Mouse (Mus musculus) left cerebral cortex, postnatal 4 days (tissue): Measurements from ENCODE around the gene 6430548M08Rik. TPM values are rescaled to one million over a fixed set of nuclear protein-coding genes. Genes with fewer than 3 reads are reported as not detected.

Experiments
- DNase-seq: peaks from one replicate; pipeline ENCODE4 v3.0.0-alpha.2; 2022
- intact Hi-C: fragments of 180-260 bp; cut with DNase I; formaldehyde crosslinking; loops from one replicate; pipeline ENCODE4 v1.15.1; 2025
- total RNA-seq, 2 experiments: library from RNA; stranded (reverse); gene quantifications; 2 replicates each; pipeline ENCODE4 v1.2.3; 2021

6430548M08Rik gene
- 10 to 100 TPM; 74.9 to 76.5 TPM for total RNA-seq

DNA sequence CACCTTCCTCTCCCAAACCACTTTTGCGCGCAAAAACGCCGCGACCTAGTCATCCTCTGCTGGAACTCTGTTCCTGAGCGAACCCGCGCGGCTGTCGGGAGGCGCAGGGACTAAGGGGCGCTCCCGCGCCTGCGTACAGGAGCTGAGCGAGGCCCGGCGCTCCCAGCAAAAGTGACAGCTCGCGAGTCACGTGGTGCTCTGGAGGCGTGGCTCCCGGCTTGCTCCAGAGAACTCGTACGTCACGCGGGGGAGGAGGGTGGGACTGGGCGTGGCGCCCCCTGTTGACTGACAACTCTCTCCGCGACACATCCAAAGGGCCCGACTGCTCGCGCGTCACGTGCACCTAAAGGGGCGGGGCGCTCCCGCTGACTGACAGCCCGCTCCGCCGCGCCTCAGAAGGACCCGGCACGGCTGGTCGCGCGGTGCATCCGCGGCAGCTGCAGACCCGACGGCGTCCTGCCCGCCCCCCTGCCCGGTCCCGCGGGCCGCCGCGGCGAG is at the start of gene 6430548M08Rik:
TSS of gene 6430548M08Rik (plus strand) at position 395 of the 498 bp plus-strand sequence.
- DNase-seq, result peak; percentile 100
- intact Hi-C loops, result no loop called here

DNA sequence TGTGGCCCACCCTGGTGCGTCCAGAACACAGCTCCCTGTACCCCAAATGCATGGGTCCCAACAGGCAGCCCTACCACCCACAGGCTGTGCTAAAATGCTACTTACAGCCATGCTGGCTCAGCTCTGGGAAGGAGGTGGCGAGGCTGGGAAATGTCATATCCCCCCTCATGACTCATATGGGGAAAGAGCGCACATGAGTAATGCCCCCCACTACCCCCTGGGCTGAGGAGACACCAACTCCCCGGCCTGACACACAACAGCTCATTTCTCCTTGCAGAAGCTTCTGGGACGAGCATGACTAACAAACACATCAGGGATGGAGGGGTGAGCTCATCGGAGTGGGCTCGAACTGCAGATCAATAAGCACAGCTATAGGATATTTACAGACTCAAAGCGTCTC is 48.3 kb upstream of the 6430548M08Rik start:
- DNase-seq, result no peak
- intact Hi-C loops, result no loop called here

DNA sequence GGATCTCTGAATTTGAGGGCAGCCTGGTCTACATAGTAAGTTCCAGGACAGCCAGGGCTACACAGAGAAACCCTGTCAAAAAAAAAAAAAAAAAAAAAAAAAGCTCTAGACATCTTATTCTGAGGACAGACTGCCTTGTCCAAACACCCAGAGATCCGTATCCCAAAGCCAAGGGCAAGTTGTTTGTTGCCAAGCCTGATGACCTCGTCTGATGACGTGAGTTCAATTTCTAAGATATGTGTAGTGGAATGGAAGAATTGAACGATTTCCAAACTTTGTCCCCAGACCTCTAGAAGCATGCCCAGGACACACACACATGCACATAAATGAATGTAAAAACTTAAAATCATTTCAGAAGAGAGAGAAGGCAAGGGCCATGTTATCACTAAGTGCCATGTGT is 47.7 kb upstream of the 6430548M08Rik start:
- DNase-seq, result no peak
- intact Hi-C loops, result no loop called here

DNA sequence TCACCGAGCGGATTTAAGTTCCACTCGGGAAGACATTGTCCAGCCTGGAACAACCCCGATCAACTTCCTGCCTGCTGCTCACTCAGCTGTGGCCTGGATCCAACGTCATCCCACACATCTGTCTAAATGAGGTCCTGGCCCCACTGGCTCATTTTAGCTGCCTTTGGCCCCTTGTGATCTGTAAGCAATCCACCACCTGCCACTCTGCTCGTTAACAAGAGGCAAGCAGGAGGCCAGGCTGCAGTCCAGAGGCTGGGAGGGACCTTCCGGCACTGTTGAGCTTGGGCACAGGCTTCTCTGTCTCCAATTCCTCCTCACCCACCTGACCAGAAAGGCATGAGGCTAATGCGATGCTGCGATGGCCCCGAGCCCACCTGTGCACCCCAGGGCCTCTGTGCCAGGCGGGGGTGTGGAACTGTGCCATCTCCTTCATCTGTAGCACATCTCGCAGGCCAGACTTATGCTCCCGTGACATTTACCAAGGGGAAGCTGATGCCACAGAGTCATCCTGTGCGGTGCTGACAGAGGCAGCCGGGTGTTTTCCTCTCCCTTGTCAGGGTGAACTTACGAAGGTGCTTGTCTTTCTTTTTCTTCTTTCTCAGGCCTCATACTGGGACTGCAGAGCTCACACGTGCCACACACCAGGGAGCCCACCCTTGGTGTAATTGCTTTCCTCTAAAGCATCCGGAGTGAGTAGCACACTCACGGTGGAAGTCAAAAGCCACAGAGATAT is 45.9 kb upstream of the 6430548M08Rik start:
- intact Hi-C loops, result no loop called here
- peak; percentile 51 for DNase-seq

DNA sequence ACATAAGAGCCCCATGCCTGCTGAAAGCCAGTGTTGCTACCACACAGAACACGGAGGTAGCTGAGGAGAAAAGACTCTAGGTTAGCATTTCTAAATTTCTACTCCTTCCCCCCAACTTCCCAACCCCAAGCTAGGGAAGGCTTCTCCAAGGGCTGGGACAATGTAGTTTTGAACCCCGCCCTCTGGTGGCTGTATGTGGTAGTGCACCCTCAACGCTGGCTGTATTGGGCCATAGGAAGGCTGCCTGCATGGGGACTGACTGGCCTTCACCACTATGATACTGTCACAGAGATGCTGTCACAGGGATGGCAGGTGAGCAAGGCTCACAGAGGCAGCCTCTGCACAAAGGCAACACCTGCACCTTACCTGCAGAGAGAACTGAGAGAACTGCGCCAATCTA is 42.3 kb upstream of the 6430548M08Rik start:
- DNase-seq, result peak; percentile 87
- intact Hi-C loops, result no loop called here

DNA sequence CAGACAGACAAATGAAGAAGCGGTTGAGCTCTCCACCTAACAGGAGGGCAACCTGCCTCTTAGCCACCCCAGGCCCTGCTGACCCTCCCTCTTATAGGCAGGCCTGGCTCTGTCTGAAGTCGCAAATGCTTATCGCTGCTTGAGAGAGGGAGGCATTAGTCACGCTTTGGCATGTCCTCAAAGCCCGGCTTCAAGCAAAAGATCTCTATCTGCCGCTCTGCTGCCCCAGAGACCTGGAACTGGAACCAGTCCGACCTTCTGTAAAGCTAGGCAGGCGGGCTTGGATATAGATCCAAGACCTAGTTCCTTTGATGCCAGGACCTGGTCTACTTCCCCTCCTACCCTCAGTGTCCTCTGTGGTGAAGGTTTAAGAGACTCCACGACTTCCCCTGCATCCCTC is 41.7 kb upstream of the 6430548M08Rik start:
- peak; percentile 71 for DNase-seq
- intact Hi-C loops, result no loop called here

DNA sequence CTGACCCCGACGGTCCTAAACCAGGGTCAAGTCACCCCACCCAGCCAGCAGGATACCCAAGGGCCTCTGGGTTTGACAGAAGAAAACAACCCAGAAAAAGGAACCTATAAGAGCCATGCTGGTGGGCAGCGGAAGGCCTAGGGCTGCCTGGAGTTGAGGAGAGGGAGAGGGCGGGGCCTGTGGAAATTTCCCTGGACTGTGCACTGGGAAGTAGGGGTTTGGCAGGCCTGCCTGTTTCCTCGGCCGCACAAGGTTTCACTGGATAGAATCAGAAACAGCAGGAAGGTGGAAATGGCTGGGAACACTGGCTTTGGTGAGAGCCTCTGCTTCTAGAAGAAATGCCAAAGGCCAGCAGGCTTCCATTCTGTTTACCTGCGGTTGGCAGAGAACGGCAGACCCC is 41.1 kb upstream of the 6430548M08Rik start:
- intact Hi-C loops, result no loop called here

DNA sequence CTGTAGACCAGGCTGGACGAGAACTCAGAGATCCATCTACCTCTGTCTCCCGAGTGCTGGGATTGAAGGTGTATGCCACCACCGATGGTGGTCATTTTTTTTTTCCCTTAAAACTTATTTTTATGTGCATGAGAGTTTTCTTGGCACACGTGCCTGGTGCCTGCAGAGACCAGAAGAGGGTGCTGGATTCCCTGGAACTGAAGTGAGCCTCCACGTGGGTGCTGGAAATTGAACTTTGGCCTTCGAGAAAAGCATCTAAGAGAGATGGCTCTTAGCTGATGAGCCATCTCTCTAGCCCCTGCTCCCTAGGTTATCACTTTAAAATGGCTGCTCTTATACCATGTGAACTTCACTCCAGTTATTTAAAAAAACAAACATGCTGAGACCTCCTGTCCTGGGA is 39.4 kb upstream of the 6430548M08Rik start:
- DNase-seq, result no peak
- intact Hi-C loops, result no loop called here

More for the DNA sequence above, 41.1 kb upstream of the 6430548M08Rik start:
- no peak for DNase-seq

DNA sequence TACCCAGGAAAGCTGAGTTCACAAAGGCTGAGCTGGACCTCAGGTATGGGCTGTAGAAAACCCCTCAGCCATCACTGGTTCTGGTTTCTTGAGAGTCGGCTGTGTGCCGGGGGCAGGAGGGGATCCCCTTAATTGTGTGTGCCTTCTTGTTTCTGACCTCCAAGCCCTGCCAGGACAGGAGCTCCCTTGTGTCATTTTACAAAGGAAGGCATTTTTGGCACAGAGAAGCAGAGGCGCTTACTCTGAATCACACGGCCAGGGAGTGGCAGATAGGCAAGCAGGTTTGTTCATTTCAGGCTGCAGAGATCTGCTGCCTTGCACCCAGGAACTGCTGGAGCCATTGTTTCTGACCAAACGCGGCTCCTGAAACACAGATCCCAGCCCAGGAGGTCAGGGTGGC is 38.6 kb upstream of the 6430548M08Rik start:
- no peak for DNase-seq
- intact Hi-C loops, result loop anchor here (5.0 kb wide), 2 partner anchors 128 to 293 kb away; no protein-coding TSS in a partner anchor

DNA sequence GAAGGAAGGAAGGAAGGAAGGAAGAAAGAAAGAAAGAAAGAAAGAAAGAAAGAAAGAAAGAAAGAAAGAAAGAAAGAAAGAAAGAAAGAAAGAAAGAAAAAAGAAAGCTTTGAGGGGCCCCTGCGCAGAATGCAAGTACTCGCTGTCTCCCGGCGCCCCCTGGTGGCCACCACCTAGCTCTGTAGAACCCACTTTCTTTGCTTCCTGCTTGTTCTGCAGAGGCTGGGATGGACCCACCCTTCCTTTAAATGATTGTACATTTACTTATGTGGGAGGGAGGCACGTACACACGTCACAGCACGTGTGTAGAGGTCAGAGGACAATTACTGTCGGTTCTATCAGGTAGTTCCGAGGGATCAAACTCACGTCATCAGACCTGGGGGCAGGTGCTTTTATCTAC is 35.9 kb upstream of the 6430548M08Rik start:
- DNase-seq, result peak; percentile 87
- intact Hi-C loops, result loop anchor here (5.0 kb wide), 2 partner anchors 131 to 296 kb away; no protein-coding TSS in a partner anchor

DNA sequence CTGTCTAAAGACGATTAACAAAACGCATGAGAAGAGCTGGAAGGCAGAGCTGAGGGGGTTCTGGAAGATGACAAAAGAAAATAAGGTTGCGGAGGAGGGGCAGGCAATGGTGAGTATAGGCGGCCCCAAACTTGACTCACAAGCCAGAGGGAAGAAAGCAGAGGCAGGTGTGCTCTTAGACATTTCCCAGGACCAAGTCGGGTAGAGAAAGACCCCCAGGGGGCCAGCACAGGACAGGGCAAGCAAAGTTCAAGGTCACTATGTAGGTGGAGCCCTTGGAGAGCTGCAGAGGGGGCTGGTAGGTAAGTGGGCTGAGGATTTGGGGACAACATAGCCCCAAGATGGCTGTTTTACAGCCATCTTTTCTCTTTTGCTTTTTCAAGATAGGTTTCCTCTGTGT is 34.6 kb upstream of the 6430548M08Rik start:
- intact Hi-C loops, result loop anchor here (5.0 kb wide), 2 partner anchors 132 to 297 kb away; no protein-coding TSS in a partner anchor
- DNase-seq, result no peak

DNA sequence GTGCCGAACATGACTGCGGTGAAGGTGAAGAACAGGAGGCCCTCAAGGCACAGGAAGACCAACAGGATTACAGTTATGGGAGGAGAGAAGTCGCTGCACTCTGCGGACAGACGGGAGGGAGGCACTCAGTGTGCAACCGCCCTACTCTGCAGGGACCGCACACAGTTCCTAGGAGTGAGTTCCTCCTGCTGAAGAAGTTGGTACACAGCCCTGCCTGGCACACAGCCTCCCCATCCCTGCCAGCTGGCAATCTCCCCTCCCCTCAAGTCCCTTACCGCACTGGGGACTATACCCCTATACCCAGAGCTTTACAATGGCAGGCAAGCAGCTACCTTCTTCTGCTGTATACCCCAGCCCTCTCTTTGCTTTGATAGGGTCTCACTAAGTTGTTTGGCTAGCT is 30.7 kb upstream of the 6430548M08Rik start:
- intact Hi-C loops, result no loop called here

DNA sequence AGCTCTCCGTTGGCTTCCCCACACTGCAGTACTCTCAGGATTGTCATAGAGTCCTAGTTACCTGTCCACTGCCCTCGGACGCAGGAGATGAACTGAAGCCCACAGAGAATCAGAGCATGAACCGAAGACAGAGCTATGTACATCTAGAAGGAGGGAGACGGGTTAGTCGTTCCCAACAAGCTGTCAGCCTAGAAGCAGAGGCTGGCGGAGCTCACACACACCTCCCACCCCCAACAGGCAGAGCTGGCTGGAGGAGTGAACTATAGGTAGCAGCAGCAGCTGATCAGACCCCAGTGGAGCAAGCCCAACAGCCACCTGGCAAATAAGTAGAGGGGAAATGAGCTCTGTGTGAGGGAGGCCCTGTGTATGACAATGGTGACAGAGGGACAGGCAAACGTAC is 29.2 kb upstream of the 6430548M08Rik start:
- intact Hi-C loops, result no loop called here
- DNase-seq, result no peak

More for the DNA sequence above, 30.7 kb upstream of the 6430548M08Rik start:
- peak; percentile 80 for DNase-seq

DNA sequence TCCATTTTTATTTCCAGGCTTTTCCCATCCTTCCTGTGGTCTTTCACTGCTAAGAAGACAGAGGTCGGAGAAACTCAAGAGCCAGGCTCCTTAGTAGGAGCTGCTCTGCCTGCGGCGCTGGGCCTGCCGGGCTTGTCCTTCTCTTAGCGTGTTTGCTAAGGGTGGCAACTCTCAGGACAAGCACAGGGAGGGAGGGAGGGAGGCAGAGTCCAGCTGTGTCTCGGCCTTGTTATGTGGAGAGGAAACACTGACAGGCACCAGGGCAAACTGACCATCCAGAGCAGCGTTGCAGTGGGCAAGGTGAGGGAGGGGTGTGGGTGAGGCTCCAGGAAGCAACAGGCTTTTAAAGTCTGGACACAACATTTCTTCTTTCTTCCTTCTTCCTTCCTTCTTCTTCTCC is 24.4 kb upstream of the 6430548M08Rik start:
- intact Hi-C loops, result no loop called here

DNA sequence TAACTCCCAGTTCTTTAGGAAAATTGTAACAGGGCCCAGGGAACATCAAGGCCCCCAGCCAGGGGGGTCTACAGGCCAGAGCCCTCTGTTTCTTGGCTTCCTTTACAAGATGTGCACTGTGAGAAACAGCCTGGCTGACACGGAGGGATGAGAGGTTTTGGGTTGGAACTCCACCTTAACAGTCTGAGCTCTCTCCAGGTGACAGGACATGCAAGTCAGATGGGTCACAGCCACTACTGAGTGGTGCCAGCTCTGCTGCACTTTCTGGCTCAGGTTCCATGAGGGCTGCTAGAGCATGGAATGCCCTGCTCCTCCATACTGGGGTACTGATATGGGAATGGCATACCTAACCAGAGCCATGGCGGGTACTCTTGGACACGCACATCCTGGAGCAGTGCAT is 22.9 kb upstream of the 6430548M08Rik start:
- intact Hi-C loops, result no loop called here

More for the DNA sequence above, 24.4 kb upstream of the 6430548M08Rik start:
- DNase-seq, result no peak

DNA sequence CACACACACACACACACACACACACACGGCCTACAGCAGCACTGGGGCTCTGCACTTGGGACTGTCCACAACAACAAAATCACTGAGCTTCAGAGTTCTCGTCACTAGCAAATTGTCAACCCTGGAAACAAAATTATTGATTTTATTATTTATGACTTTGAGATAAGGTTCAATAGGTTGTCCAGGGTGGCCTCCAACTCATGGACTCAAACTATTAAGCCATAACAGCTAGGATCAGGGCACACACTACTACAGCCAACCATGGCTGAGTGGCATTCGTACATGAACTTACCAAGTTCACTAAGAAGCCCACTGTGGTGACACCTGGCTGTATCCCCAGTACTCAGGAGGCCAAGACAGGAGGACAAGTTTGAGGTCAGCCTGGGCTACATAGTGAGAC is 20.8 kb upstream of the 6430548M08Rik start:
- no peak for DNase-seq
- intact Hi-C loops, result no loop called here

More for the DNA sequence above, 22.9 kb upstream of the 6430548M08Rik start:
- no peak for DNase-seq

DNA sequence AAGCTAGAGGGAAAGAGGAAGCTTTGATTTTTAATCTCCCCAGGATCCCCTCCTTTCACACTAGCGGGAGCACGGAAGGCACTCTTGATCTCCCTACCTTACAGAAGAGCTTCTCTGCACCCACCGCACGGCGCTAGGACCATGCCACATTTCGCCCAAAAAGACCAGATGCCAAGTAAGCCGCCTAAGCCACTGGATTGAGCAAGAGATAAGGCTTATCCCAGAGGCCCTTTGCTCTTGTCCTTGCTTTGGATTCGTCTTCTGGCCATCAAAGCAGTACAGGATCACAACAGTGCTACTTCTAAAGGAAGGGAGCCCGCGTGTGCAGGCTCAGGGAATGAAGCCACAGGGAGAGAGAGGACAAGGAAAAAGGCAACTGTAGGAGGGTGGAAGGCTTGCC is 19.2 kb upstream of the 6430548M08Rik start:
- intact Hi-C loops, result no loop called here
- no peak for DNase-seq

DNA sequence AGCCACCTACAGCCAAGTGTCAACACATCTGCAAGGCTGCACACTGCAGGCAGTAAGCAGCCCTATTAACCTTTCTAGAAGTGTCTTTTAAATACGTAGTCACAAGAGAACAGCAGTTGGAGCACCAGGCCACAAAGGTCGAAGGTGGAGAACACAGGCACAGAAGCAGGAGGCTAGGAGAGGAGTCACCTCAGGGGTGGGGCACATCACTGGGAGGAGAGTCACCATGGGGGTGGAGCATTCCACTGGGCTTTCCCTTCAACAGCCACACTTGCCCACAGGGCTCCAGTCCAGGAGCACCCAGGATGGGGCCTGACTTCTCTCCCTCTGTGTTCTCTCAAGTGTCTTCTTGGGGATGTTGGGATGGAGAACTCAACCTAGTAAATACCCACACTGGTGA is 17.5 kb upstream of the 6430548M08Rik start:
- DNase-seq, result no peak
- intact Hi-C loops, result no loop called here

DNA sequence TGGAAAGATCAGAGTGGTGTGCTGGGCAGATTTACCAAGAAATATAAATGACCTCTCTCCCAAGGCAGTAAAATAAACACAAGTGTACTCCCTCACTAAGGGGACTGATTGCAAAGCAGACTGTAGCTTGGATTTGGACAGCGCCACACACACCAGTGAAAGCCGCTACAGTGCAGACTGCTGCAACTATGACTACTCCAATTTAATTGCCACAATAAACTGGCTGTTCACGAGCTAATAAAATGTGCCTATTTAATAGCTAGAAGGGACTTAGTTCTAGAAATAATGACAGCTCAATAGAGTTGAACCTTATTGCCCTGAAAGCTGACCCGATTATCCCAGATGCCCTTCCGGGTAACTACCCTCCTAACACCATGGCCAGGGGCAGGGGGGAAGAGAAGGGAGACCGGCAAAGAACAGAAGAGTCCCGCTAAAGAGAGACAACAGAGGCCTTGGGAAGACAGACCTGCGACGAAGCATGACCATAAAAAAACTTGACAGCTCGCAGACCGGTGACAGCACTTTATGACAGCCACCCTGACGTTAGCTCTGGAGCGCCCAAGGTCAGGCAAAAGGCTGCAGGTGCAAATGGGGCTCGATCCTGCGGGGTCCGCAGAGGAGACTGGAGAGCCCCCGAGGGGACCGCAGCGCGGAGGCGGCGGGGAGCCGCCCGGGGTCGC is 13.4 kb upstream of the 6430548M08Rik start:
- intact Hi-C loops, result no loop called here
- DNase-seq, result no peak

DNA sequence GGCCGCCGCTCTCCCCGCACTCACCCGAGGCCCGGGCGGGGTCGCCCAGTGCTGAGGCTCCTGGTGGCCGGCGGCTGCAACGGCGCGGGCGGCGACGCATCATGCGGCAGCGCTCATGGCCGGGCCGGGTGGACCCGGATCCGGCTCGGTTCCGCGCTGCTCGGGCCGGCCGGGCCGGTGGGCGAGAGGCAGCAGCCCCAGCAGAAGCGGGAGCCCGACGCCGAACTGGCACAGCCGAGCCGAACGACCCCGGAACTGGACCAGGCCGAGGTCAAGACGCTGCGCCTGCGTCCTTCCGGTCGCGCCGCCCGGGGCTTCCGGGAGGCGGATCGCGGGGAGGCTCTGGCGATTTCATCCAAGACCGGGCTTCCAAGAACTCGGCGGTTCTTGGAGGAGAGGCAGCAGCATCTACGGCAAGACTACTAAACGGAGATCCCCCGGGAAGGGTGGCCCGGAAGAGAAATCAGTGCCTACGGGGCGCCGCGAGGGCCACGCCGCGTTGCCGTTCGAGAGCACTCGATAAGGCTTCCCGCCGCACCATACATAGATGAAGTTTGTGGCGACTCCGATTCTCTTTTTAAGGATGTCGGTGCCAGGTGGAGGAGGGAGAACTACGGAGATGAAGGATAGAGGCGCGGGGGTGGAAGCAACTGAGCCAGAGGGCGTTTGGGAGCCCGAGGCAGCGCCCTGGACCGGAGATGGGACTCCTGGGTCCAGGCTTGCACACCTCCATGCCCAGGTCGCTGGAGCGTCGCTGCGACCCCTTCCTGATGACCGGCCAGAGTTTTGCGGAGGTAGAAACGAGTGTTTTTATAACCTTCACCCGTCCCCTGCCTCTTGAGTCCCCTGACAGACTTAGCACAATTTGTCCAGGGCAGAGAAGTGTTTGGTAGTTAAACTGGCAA is 12.6 kb upstream of the 6430548M08Rik start, which contains the start of gene Zdhhc7:
TSS of gene Zdhhc7 (minus strand) at position 415 of the 905 bp plus-strand sequence.
- peak; percentile 81 for DNase-seq
- intact Hi-C loops, result no loop called here

DNA sequence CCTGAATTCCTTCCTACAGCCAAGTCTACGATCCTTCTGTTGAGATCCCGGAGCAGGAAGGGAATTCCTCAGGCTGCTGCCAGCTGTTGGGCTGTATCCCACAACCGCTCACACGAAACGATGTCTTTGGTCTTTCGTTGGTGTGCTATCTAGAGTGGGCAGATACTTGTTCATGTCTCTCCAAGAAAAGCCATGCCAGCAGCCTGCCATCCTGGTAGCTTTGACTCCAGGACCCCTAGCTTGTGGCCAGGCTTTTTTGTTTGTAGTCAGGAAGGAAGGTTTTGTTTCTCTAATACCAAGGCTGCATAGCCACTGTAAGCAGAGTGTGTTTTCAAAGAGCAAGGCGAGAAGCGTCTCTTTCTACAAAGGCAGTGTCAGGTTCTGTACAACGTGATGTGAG is 10.0 kb upstream of the 6430548M08Rik start:
- no peak for DNase-seq
- intact Hi-C loops, result no loop called here
